8 mouse cellular contexts compared by ENCODE assay signal in genomic region chr17:29356882-29357281, GRCm38 (mm10). TPM values are rescaled to one million over a fixed set of nuclear protein-coding genes. Genes with fewer than 3 reads are reported as not detected.
DNase-seq lines count a peak whose midpoint lies in the region; ATAC-seq and TF ChIP-seq lines count a peak whose summit lies in the region.

No protein-coding gene starts in this region.

- TF ChIP-seq CTCF in layer of hippocampus, adult 2 months (conservative IDR thresholded peaks at IDR 0.05): no peak
- no peak for TF ChIP-seq CTCF in thymus, adult 2 months (IDR thresholded peaks at IDR 0.05; ENCODE audit: borderline replicate concordance, control insufficient read depth, extremely low read depth, insufficient read depth, low read length, poor library complexity)

- no peaks in the 10 kb centered on the region for H3K27me3 ChIP-seq in forebrain, embryonic 10.5 days (ENCODE audit: poor library complexity, severe bottlenecking)
- no peaks in the 10 kb centered on the region for H3K27me3 ChIP-seq in limb, embryonic 10.5 days (ENCODE audit: low read depth, poor library complexity, severe bottlenecking)
- no peaks in the 10 kb centered on the region for H3K27me3 ChIP-seq in neural tube, embryonic 14.5 days (ENCODE audit: control insufficient read depth, insufficient read depth, low read length)
- no peaks in the 10 kb centered on the region for H3K27me3 ChIP-seq in thymus, adult 2 months (ENCODE audit: control insufficient read depth, insufficient read depth, low read length)

- peaks cover 55% of the 10 kb centered on the region for H3K4me1 ChIP-seq in forebrain, embryonic 10.5 days
- H3K4me1 ChIP-seq in limb, embryonic 10.5 days: peaks cover 40% of the 10 kb centered on the region
- H3K4me1 ChIP-seq in neural tube, embryonic 14.5 days (ENCODE audit: control insufficient read depth, insufficient read depth, low read length): peaks cover 18% of the 10 kb centered on the region; the same call in 1 of the 2 replicates
- no peaks in the 10 kb centered on the region for H3K4me1 ChIP-seq in thymus, adult 2 months (replicated peaks; ENCODE audit: control insufficient read depth, insufficient read depth, low read length)

- H3K4me2 ChIP-seq in neural tube, embryonic 14.5 days (ENCODE audit: low read depth, low read length): peak overlapping the region; percentile 46

- no peak for DNase-seq in layer of hippocampus, adult 2 months (ENCODE audit: low spot score in 2 of 2)
- DNase-seq in layer of hippocampus, postnatal 25 days (ENCODE audit: extremely low spot score in 1 of 2, low spot score in 1 of 2): no peak
- DNase-seq in forebrain, embryonic 10.5 days (ENCODE audit: extremely low spot score, low spot score): no peak
- DNase-seq in limb, embryonic 10.5 days (ENCODE audit: low spot score): no peak
- no peak for DNase-seq in adrenal gland, postnatal 25 days
- no peak for DNase-seq in thymus, adult 2 months
- no peak for DNase-seq in urinary bladder, postnatal 10 days (ENCODE audit: low spot score)

- peak overlapping the region; percentile 35 for H3K9ac ChIP-seq in neural tube, embryonic 14.5 days (replicated peaks; ENCODE audit: low read depth, low read length)

- 5% methylated on average over 9 of the region's 9 CpGs for WGBS in forebrain, embryonic 10.5 days
- 23% methylated on average over 9 of the region's 9 CpGs for WGBS in limb, embryonic 10.5 days
- WGBS in neural tube, embryonic 14.5 days: 2% methylated on average over 9 of the region's 9 CpGs
- WGBS in thymus, adult 2 months: 65% methylated on average over 9 of the region's 9 CpGs

- peak overlapping the region; percentile 13; the same call in 1 of the 2 replicates for H3K4me3 ChIP-seq in layer of hippocampus, adult 2 months
- H3K4me3 ChIP-seq in forebrain, embryonic 10.5 days: peak overlapping the region; percentile 55
- H3K4me3 ChIP-seq in limb, embryonic 10.5 days: peak overlapping the region; percentile 42
- H3K4me3 ChIP-seq in neural tube, embryonic 14.5 days (ENCODE audit: low read depth, low read length): peak overlapping the region; percentile 22
- no peak overlapping the region for H3K4me3 ChIP-seq in thymus, adult 2 months (ENCODE audit: control insufficient read depth, insufficient read depth, low read length)

- no peak for TF ChIP-seq POLR2A in thymus, adult 2 months (IDR thresholded peaks at IDR 0.05; ENCODE audit: control insufficient read depth, extremely low read depth, insufficient read depth, low read length, poor library complexity)

- peak overlapping the region; percentile 91 for H3K27ac ChIP-seq in layer of hippocampus, adult 2 months
- H3K27ac ChIP-seq in forebrain, embryonic 10.5 days: peak overlapping the region; percentile 98
- H3K27ac ChIP-seq in limb, embryonic 10.5 days: peak overlapping the region; percentile 81
- H3K27ac ChIP-seq in neural tube, embryonic 14.5 days (ENCODE audit: low read depth, low read length): peak overlapping the region; percentile 95
- no peak overlapping the region for H3K27ac ChIP-seq in thymus, adult 2 months (ENCODE audit: control insufficient read depth, insufficient read depth, low read length)

- ATAC-seq in neural tube, embryonic 14.5 days (ENCODE audit: low read depth): peak; percentile 53

- H3K9me3 ChIP-seq in forebrain, embryonic 10.5 days: no peaks in the 10 kb centered on the region
- no peaks in the 10 kb centered on the region for H3K9me3 ChIP-seq in limb, embryonic 10.5 days (replicated peaks)
- H3K9me3 ChIP-seq in neural tube, embryonic 14.5 days (ENCODE audit: control insufficient read depth, low read length): no peaks in the 10 kb centered on the region

- no peaks in the 10 kb centered on the region for H3K36me3 ChIP-seq in forebrain, embryonic 10.5 days (replicated peaks)
- H3K36me3 ChIP-seq in limb, embryonic 10.5 days: no peaks in the 10 kb centered on the region
- H3K36me3 ChIP-seq in neural tube, embryonic 14.5 days (ENCODE audit: control insufficient read depth, insufficient read depth, low read length): no peaks in the 10 kb centered on the region
- no peaks in the 10 kb centered on the region for H3K36me3 ChIP-seq in thymus, adult 2 months (ENCODE audit: control insufficient read depth, insufficient read depth, low read length)

RNA-seq across cellular contexts. Expression of gene Fgd2, which starts 3.8 kb away (rescaled TPM):
- total RNA-seq in layer of hippocampus, adult 2 months (2021): 1 to 10 TPM; 3.8 to 4.4 TPM
- total RNA-seq in layer of hippocampus, postnatal 25 days (2021): 1 to 10 TPM; 5.6 to 8.2 TPM
- polyA plus RNA-seq in forebrain, embryonic 10.5 days (2016; fragmentation: Nextera tagmentation; extraction: Ambion mirVana): 5.4 and 6.3 TPM in 2 replicates
- polyA plus RNA-seq in limb, embryonic 10.5 days (2016; fragmentation: Nextera tagmentation; extraction: Ambion mirVana): 6.4 and 6.7 TPM in 2 replicates
- polyA plus RNA-seq in neural tube, embryonic 14.5 days (2014; fragmentation: Nextera tagmentation; extraction: Ambion mirVana): 3.7 and 3.8 TPM in 2 replicates
- total RNA-seq in adrenal gland, postnatal 25 days (2021): 1.6 and 3.0 TPM in 2 replicates
- 40.0 and 56.0 TPM in 2 replicates for polyA plus RNA-seq in thymus, adult 2 months (2012; rRNA removed)

RNA-seq across cellular contexts. Expression of gene Mtch1, which starts 9.1 kb away (rescaled TPM):
- total RNA-seq in layer of hippocampus, adult 2 months (2021): 100 to 1,000 TPM; 587 to 618 TPM
- 100 to 1,000 TPM; 556 to 630 TPM for total RNA-seq in layer of hippocampus, postnatal 25 days (2021)
- 255 and 270 TPM in 2 replicates for polyA plus RNA-seq in forebrain, embryonic 10.5 days (2016; fragmentation: Nextera tagmentation; extraction: Ambion mirVana)
- 234 and 286 TPM in 2 replicates for polyA plus RNA-seq in limb, embryonic 10.5 days (2016; fragmentation: Nextera tagmentation; extraction: Ambion mirVana)
- 517 and 551 TPM in 2 replicates for polyA plus RNA-seq in neural tube, embryonic 14.5 days (2014; fragmentation: Nextera tagmentation; extraction: Ambion mirVana)
- total RNA-seq in adrenal gland, postnatal 25 days (2021): 231 and 242 TPM in 2 replicates
- 332 and 354 TPM in 2 replicates for polyA plus RNA-seq in thymus, adult 2 months (2012; rRNA removed)

RNA-seq across cellular contexts. Expression of gene Pi16, which starts 39.4 kb away (rescaled TPM):
- total RNA-seq in layer of hippocampus, adult 2 months (2021): 1 to 10 TPM in 1 of 2 experiments, under 1 TPM in 1; 0.74 to 1.1 TPM
- 1 to 10 TPM in 1 of 2 experiments, under 1 TPM in 1; 0.98 to 1.5 TPM for total RNA-seq in layer of hippocampus, postnatal 25 days (2021)
- polyA plus RNA-seq in forebrain, embryonic 10.5 days (2016; fragmentation: Nextera tagmentation; extraction: Ambion mirVana): 0.71 and 0.73 TPM in 2 replicates
- polyA plus RNA-seq in limb, embryonic 10.5 days (2016; fragmentation: Nextera tagmentation; extraction: Ambion mirVana): 0.34 and 0.35 TPM in 2 replicates
- polyA plus RNA-seq in neural tube, embryonic 14.5 days (2014; fragmentation: Nextera tagmentation; extraction: Ambion mirVana): 0.75 and 0.92 TPM in 2 replicates
- 9.5 and 13.2 TPM in 2 replicates for total RNA-seq in adrenal gland, postnatal 25 days (2021)
- polyA plus RNA-seq in thymus, adult 2 months (2012; rRNA removed): 22.7 and 24.5 TPM in 2 replicates

Comparison
In these comparisons a context has a peak if more than half of its experiments do, and no peak if none do; other contexts are left out.
1. RNA of gene Pi16, which starts 39.4 kb away (polyA plus RNA-seq): 22.7 to 24.5 TPM in thymus, adult 2 months; 0.75 to 0.92 TPM in neural tube, embryonic 14.5 days, 0.71 to 0.73 TPM in forebrain, embryonic 10.5 days and 0.34 to 0.35 TPM in limb, embryonic 10.5 days; every median in the first group is over 10 times any median in the second.